Mouse (Mus musculus) cerebellum, postnatal 4 days (tissue): ENCODE data around the gene Dnase1l2.
"Not testable (repeated sequence)": the region's sequence is repeated elsewhere in the genome, so short reads cannot be mapped to it uniquely, and the experiment has no call there.

Experiments
- DNase-seq, 2 experiments: peaks; one replicate each; pipeline ENCODE4 v3.0.0; 2022; ENCODE audit warnings: low spot score in 2 of 2, mixed read lengths in 1 of 2

Dnase1l2 gene

GRCm38 (mm10) chr17:24472512-24472911 lies 29.6 kb upstream of the Dnase1l2 start:
- DNase-seq = no peak

- peak in 1 of 2 experiments; percentile 45 for DNase-seq
Observed at GRCm38 (mm10) chr17:24470701-24471527, 28.0 kb upstream of the Dnase1l2 start.

GRCm38 (mm10) chr17:24469910-24470602 lies 27.2 kb upstream of the Dnase1l2 start, which contains the start of the genes E4f1 and Pgp:
E4f1 (minus strand) TSS chr17:24470313.
Pgp (plus strand) TSS chr17:24470392.
- peak; percentile 96 to 99 for DNase-seq

- DNase-seq = no peak
Observed at GRCm38 (mm10) chr17:24469336-24469909, 26.5 kb upstream of the Dnase1l2 start.

GRCm38 (mm10) chr17:24468636-24469246 lies 25.8 kb upstream of the Dnase1l2 start:
- DNase-seq = no peak

GRCm38 (mm10) chr17:24463374-24464133 lies 20.6 kb upstream of the Dnase1l2 start:
- no peak for DNase-seq

- DNase-seq = no peak
Observed at GRCm38 (mm10) chr17:24462932-24463331, 20.0 kb upstream of the Dnase1l2 start.

GRCm38 (mm10) chr17:24461580-24461979 lies 18.7 kb upstream of the Dnase1l2 start:
- no peak for DNase-seq

GRCm38 (mm10) chr17:24455523-24456206 lies 12.8 kb upstream of the Dnase1l2 start:
- not testable (repeated sequence) for DNase-seq

- DNase-seq = peak; percentile 94 to 98
Observed at GRCm38 (mm10) chr17:24454756-24455522, 12.0 kb upstream of the Dnase1l2 start.

GRCm38 (mm10) chr17:24454218-24454755 lies 11.4 kb upstream of the Dnase1l2 start:
- no peak for DNase-seq

GRCm38 (mm10) chr17:24453372-24453771 lies 10.5 kb upstream of the Dnase1l2 start:
- DNase-seq = no peak

GRCm38 (mm10) chr17:24451220-24451619 lies 8.3 kb upstream of the Dnase1l2 start:
- DNase-seq = no peak

GRCm38 (mm10) chr17:24449507-24449906 lies 6.6 kb upstream of the Dnase1l2 start:
- DNase-seq = no peak

GRCm38 (mm10) chr17:24446590-24446989 lies 3.7 kb upstream of the Dnase1l2 start:
- no peak for DNase-seq

GRCm38 (mm10) chr17:24443409-24443808 lies 504 bp upstream of the Dnase1l2 start:
- no peak for DNase-seq

GRCm38 (mm10) chr17:24442107-24442506 lies 798 bp downstream of the Dnase1l2 start:
- DNase-seq = no peak

- no peak for DNase-seq
Observed at GRCm38 (mm10) chr17:24441148-24441547, 1.8 kb downstream of the Dnase1l2 start.

GRCm38 (mm10) chr17:24440377-24440776 lies 2.5 kb downstream of the Dnase1l2 start:
- DNase-seq = no peak

- no peak for DNase-seq
Observed at GRCm38 (mm10) chr17:24437016-24437415, 5.9 kb downstream of the Dnase1l2 start.
